Comparison of ENCODE assay signal across 8 mouse cellular contexts in the genomic region with DNA sequence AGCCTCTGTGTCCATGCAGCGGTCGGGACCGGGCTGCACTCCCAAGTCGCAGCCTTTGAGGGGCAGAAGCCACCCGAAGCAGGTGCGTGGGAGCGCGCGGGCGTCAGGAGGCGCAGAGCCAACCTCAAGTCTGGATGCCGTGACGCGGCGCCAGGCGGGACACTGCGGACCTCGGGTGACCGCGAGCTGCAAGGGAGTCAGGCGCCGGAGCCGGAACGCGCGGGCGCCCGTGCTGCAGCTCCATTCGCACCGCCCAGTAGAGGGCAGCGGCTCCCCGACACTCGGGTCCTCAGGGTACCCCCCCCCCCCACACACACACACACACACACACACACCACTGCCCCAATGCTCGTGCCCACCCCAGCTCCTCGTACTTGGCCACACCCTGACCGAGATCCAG. TPM values are rescaled to one million over a fixed set of nuclear protein-coding genes. Genes with fewer than 3 reads are reported as not detected.
DNase-seq lines count a peak whose midpoint lies in the region; ATAC-seq and TF ChIP-seq lines count a peak whose summit lies in the region.

No protein-coding gene starts in this region.

- 0 out of 2 replicates have a peak, but pooled peaks cover 11% of the 10 kb centered on the region for H3K27me3 ChIP-seq in forebrain, embryonic 14.5 days (replicated peaks; ENCODE audit: control insufficient read depth, insufficient read depth, low read length)
- peaks cover 22% of the 10 kb centered on the region for H3K27me3 ChIP-seq in lung, embryonic 14.5 days (ENCODE audit: insufficient read depth, low read length)

- H3K9me3 ChIP-seq in forebrain, embryonic 14.5 days (replicated peaks; ENCODE audit: control insufficient read depth, low read length), result no peaks in the 10 kb centered on the region
- H3K9me3 ChIP-seq in lung, embryonic 14.5 days (ENCODE audit: low read depth, low read length), result no peaks in the 10 kb centered on the region

- peak overlapping the region; percentile 91 for H3K4me3 ChIP-seq in forebrain, embryonic 14.5 days (ENCODE audit: low read depth, low read length)
- peak overlapping the region; percentile 64 for H3K4me3 ChIP-seq in lung, embryonic 14.5 days (ENCODE audit: low read depth, low read length)

- WGBS in forebrain, embryonic 14.5 days, result 0% methylated on average over 33 of the region's 36 CpGs
- under 1% methylated on average over 36 of the region's 36 CpGs for WGBS in lung, embryonic 14.5 days

- H3K27ac ChIP-seq in forebrain, embryonic 14.5 days (ENCODE audit: low read depth, low read length), result no peak overlapping the region
- H3K27ac ChIP-seq in lung, embryonic 14.5 days (ENCODE audit: low read depth), result no peak overlapping the region

- no peaks in the 10 kb centered on the region for H3K36me3 ChIP-seq in forebrain, embryonic 14.5 days (ENCODE audit: control insufficient read depth, insufficient read depth, low read length)
- H3K36me3 ChIP-seq in lung, embryonic 14.5 days (ENCODE audit: insufficient read depth), result no peaks in the 10 kb centered on the region

- peak overlapping the region; percentile 97 for H3K4me2 ChIP-seq in forebrain, embryonic 14.5 days (ENCODE audit: low read length)
- H3K4me2 ChIP-seq in lung, embryonic 14.5 days, result peak overlapping the region; percentile 99

- H3K4me1 ChIP-seq in forebrain, embryonic 14.5 days (ENCODE audit: control insufficient read depth, insufficient read depth, low read length), result peaks cover 10% of the 10 kb centered on the region
- peaks cover 12% of the 10 kb centered on the region for H3K4me1 ChIP-seq in lung, embryonic 14.5 days (ENCODE audit: insufficient read depth)

- TF ChIP-seq CTCF in lung, embryonic 14.5 days (IDR thresholded peaks at IDR 0.05; ENCODE audit: low read depth), result peak; percentile 70

- peak overlapping the region; percentile 56 for H3K9ac ChIP-seq in forebrain, embryonic 14.5 days (ENCODE audit: low read length)
- peak overlapping the region; percentile 35; the same call in 1 of the 2 replicates for H3K9ac ChIP-seq in lung, embryonic 14.5 days

- peak; percentile 1; the same call in 1 of the 2 replicates for ATAC-seq in forebrain, embryonic 14.5 days
- ATAC-seq in lung, embryonic 14.5 days (ENCODE audit: insufficient read depth), result no peak
- peak; percentile 53 for ATAC-seq in neutrophil, adult 5-6 weeks (ENCODE audit: extremely low read depth, insufficient number of reproducible peaks, low FRiP score, poor library complexity, severe bottlenecking)

- DNase-seq in CD4-positive helper T cell, adult 2 months (ENCODE audit: low read depth, low spot score), result peak; percentile 73
- peak; percentile 45 for DNase-seq in c-Kit-positive CD71-positive TER-119-negative erythroid progenitor cells, embryonic 14.5 days (ENCODE audit: low read depth)
- DNase-seq in forebrain, embryonic 14.5 days (ENCODE audit: low spot score), result peak; percentile 68
- peak; percentile 85 to 87 for DNase-seq in heart, postnatal 14 days
- DNase-seq in layer of hippocampus, adult 18-20 months (ENCODE audit: low spot score in 2 of 2), result peak; percentile 39 to 58
- DNase-seq in lung, embryonic 14.5 days, result peak; percentile 86
- DNase-seq in thymus, adult 18-20 months, result peak; percentile 68 to 71

- intact Hi-C loops in heart, postnatal 14 days (cut with DNase I), result loop anchor here (1.0 to 5.0 kb wide), 6 partner anchors 55 to 286 kb away; no protein-coding TSS in a partner anchor

RNA-seq across cellular contexts. Expression of gene Cux1, which starts 1.5 kb away (rescaled TPM):
- 89.6 and 115 TPM in 2 replicates for polyA plus RNA-seq in forebrain, embryonic 14.5 days (2014; fragmentation: Nextera tagmentation; extraction: Ambion mirVana)
- total RNA-seq in heart, postnatal 14 days (2021), result 100 to 1,000 TPM; 106 to 108 TPM
- 10 to 100 TPM; 38.2 to 39.5 TPM for total RNA-seq in layer of hippocampus, adult 18-20 months (2021)
- polyA plus RNA-seq in lung, embryonic 14.5 days (2014; fragmentation: Nextera tagmentation; extraction: Ambion mirVana), result 99.5 and 104 TPM in 2 replicates
- total RNA-seq in neutrophil, adult 5-6 weeks (2017), result 118 and 126 TPM in 2 replicates
